Mouse (Mus musculus) natural killer cell, adult 2 months (primary cell): ENCODE results near the gene Mrnip.

Experiments
- DNase-seq, 2 experiments: peaks; one replicate each; pipeline ENCODE4 v3.0.0; 2022; ENCODE audit warnings: low spot score in 2 of 2

Mrnip gene

GRCm38 (mm10) chr11:50159347-50159746 lies 14.9 kb upstream of the Mrnip start:
- no peak for DNase-seq

GRCm38 (mm10) chr11:50161578-50162304 lies 12.5 kb upstream of the Mrnip start:
- peak; percentile 54 to 64 for DNase-seq

DNA sequence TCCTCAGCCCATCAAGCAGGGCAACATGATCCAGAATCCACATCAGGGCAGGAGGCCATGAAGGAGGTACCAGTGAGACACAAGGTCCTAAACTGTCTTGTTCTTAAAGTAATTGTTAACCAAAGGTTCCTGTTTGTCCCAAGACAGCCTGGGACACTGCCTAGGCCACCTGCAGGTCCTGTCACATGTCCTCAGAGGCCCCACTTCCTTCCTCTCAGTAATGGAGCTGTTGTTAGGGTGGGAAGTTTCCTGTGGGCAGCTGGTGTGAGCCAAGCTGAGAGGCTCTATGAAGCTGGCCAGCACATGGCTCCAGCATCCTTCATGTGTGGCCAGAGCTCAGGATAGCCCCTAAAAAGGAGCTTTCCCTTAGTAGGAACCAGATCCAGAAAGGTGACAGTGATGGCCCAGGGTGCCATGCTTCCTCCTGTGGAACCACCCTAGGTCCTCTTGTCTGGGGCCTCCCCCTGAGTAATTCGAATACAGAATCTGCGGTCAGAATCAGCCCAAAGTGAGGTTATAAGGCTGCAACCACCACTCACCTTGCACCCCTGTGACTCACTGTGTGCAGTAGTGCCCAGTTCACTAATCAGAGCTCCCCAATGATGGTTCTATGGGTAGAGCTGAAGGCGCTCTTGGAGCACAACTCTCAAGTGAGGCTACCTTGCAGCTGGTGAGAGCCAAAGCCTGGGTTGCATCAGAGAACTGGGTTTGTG lies 11.8 kb upstream of the Mrnip start:
- peak; percentile 24 to 26 for DNase-seq

DNA sequence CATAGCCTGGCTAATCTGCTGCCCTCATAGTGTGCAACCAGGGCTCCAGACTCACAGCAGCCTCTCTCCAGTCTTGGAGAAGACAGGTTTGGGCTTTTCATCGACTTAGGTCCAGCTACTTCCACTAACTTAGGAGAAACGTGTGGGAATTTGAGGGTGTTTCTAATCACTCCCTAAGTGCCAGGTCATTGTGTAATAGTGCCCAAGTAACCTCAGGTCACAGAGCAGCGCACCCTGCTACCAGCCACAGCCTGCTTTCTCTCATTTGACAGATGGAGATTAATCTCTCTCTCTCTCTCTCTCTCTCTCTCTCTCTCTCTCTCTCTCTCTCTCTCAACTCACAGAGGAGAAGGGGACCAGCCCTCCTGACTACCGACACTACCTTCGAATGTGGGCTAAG lies 5.9 kb upstream of the Mrnip start:
- no peak for DNase-seq

DNA sequence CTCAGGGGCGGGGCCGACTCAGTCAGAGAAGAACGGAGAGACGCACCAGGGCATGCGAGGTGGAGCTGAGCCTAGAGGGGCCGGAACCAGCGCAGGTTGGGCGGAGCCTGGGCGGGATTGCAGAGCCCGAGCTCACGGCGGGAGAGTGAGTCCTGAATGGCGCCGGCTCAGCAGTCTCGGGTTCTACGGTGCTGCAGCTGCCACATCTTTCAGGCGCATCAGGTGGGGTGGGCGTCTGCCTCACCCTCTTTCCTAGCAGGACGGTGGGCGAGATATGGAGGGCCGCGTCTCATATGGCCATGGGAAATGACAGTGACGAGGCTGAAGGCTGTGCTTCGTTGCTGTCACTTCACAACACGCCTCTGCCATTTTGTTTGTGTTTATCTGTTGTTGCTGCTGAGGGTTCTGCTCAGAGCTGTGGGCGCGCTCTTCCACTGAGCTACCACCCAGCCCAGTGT lies 515 bp downstream of the Mrnip start:
- peak; percentile 97 to 98 for DNase-seq

DNA sequence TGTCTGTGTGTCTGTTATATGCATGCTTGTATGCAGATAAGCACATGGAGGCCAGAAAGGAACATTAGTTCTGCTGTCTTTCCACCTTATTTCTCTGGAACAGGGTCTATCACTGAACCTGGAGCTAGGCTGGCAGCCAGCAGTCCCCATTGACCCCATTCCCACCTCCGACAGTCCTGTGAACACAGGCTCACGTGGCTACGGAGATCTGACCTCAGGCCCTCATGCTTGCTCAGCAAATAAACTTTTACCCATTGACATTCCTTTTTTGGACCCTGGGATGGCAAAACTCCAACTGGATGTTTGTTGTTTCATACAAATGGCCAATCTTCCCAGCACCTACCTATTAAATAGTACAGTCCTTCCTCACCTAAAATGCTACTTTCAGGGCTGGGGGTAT lies 2.1 kb downstream of the Mrnip start:
- no peak for DNase-seq

- no peak for DNase-seq
These were observed 2.9 kb downstream of the Mrnip start for GRCm38 (mm10) chr11:50177111-50177510.

DNA sequence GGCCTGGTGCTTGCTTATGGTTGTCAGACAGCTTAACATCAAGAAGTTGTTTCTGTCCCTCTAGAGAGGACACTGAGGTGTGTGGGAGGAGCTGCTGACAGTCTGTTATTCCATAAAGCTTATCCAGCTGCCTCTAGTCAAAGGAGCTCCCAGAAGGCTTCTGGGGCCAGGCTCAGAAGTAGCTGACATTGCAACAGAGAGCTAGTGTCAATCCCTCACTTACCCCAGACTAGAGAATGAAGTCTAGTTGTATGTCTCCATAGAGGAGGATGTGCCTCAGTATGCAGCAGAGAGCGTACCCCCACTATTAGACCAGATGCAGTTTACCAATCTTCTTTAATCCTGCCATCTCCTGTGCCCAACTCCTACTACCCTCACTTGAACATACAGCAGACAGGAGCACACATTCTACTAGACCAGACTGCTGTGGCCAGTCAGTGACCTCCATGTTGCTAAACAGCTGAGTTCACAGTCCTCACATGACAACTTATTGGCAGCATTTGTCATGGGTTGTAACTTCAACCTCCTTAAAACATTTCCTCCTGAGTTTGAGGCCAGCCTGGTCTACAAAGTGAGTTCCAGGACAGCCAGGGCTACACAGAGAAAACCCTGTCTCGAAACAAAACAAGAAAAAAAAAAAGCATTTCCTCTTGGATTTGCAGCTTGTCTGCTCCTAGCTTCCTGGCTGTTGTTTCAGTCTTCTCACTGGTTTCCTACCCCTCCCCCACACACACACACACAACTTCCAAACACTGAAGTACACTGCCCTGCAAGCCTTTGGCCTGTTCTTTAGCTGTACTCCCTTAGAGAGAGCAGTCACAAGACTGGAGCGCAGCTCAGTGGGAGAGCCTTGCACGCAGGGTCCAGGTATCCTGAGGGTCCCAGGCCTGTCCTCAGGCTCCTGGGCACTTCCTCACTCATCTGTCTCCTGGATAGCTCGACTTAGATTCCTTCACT lies 4.6 kb downstream of the Mrnip start:
- DNase-seq = no peak

- DNase-seq = no peak
These were observed 6.4 kb downstream of the Mrnip start for GRCm38 (mm10) chr11:50180478-50181231.

DNA sequence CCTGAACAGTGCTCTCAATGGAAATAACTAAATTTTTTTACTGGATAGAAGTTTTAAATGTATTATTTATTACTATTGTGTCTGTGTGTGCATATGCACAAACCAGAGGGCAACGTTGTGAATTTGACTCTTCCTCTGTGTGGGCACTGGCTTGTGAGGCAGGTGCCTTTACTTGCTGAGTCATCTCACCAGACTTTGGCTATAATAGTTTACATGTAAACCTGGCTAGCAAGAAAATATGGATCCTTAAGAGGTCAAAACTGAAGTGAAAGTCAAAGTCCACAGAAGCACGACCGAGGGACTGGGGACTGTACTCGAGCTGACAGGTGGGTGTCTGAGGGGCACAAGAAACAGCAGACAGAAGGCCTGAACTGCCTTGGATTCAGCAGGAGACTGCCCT lies 8.5 kb downstream of the Mrnip start:
- no peak for DNase-seq

DNA sequence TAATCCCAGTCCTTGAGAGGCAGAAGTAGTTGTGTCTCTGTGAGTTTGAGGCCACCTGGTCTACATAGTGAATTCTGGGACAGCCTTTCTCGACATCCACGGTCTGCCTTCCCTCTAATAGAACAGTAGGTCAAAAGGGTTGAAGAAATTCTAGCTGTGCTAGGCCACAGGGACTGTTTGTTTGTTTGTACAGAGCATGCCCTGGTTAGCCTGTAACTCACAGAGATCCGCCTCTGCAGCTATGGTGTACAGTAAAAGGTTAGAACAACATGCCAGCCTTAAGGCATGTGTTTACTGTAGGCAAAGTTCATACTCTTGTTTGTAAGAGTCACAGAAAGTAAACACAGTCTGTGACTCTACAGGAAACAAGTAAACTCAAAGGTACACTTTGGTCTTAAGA lies 10.5 kb downstream of the Mrnip start:
- DNase-seq = no peak

- DNase-seq = no peak
These were observed 14.4 kb downstream of the Mrnip start for GRCm38 (mm10) chr11:50188682-50189081.

DNA sequence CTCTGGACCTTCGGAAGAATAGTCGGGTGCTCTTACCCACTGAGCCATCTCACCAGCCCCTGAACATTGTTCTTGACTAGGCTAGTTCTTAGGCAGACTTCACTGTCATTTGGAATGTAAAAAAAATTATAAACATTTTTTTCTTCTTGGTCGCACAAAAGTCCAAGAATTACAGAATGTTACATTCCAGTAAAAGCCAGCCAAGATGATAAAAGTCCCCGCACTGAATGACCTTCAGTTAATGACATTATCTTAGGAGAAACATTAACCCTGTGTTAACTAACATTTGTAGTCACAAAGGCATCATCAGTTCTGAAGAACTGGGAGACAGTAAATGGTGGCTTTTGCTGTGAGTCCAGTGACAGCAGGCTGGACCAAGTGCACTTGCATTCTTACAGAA lies 16.1 kb downstream of the Mrnip start:
- DNase-seq = no peak

DNA sequence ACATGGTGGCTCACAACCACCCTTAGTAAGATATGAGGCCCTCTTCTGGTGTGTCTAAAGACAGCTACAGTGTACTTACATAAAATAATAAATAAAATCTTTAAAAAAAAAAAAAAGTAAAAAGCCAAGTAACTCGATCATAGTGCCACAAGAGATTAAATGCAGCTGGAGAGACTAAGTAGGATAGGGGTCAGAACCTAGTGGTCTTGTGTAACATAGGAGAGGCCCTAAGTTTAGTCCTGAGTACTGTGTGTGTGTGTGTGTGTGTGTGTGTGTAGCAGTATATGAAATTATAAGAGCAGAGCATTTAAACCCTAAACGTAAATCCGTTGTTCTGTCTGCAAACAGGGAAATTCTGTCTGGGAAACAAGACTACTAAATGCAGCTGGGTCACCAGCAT lies 18.0 kb downstream of the Mrnip start:
- no peak for DNase-seq

DNA sequence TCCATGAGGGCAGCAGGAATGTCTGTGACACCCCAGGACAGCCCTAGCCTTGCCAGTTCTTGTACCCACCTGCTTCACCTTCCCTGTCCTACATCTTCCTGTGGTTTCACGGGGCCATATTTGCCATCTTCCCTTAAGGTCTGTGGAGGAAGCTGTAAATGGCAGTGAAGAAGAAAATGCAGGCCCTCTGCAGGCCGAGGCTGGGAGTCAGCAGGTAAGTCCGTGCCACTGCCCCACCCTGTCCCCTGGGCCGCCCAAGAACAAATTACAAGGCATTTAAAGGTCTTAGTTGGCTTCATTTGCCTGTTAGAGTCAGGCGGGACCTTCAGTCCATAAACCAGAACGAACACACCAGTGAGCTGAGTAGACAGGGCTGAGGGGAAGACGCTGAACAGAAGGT lies 19.8 kb downstream of the Mrnip start:
- no peak for DNase-seq

- no peak for DNase-seq
These were observed 20.5 kb downstream of the Mrnip start for GRCm38 (mm10) chr11:50194793-50195192.

GRCm38 (mm10) chr11:50197500-50197899 lies 23.3 kb downstream of the Mrnip start:
- peak in 1 of 2 experiments; percentile 21 for DNase-seq

GRCm38 (mm10) chr11:50198219-50198846 lies 24.1 kb downstream of the Mrnip start:
- DNase-seq = no peak

GRCm38 (mm10) chr11:50198916-50199315 lies 24.7 kb downstream of the Mrnip start:
- peak in 1 of 2 experiments; percentile 49 for DNase-seq

GRCm38 (mm10) chr11:50200613-50201012 lies 26.4 kb downstream of the Mrnip start:
- peak in 1 of 2 experiments; percentile 26 for DNase-seq

DNA sequence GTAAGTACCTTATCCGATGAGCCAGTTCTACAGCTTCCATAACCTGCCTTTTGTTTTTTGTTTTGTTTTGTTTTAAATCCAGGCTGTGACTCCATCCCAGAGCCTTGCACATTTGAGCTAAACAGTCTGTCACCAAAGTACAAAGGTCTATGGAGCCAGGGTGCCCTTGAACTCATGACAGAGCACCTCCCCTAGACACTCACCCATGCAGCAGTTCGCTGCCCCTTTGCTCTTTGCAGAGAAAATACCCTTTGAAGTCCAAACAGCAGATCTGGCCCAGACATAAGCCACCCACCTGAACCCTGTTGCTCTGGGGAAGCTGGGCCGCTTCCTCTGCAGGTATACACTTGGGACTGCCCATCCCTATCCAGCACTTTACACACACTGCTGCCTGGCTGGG lies 27.3 kb downstream of the Mrnip start:
- peak in 1 of 2 experiments; percentile 35 for DNase-seq
